Mouse (Mus musculus): Measurements from ENCODE around the gene Cdk14. TPM values are rescaled to one million over a fixed set of nuclear protein-coding genes. Genes with fewer than 3 reads are reported as not detected.

The Cdk14 gene
- total RNA-seq, 1 experiment: 3.5 TPM

DNA sequence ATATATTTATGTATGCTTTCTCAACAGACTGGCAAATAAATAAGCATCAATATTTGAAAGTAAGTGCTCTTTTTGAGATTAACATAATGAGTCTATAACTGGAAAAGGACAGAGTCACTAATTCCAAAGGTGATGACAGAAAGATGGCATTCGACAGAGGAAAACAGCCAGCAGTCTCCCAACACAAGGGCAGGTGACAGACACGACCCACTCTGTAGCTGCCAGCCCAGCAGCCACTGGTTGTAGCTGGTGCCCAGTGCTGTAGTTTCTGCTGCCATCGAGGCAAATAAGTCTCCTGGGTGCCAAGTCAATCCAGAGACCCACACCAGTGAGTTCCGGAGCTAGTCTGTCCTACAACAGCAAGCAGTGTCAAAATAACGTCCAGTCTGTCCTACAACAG lies 280.3 kb downstream of the Cdk14 start:
- Histone ChIP-seq H3K4me3 (ENCODE audit: insufficient read depth in 1 of 2, low read depth in 1 of 2, low read length in 2 of 2, poor library complexity in 1 of 2, severe bottlenecking in 1 of 2) (no peak overlapping the region), H3K36me3 (ENCODE audit: control insufficient read depth, insufficient read depth, low read length, poor library complexity, severe bottlenecking) (no peaks in the 10 kb centered on the region), H3K9me3 (ENCODE audit: control insufficient read depth, insufficient read depth, low read depth, low read length) (no peaks in the 10 kb centered on the region), H3K27ac (ENCODE audit: insufficient read depth, low read depth, low read length, poor library complexity, severe bottlenecking) (no peak overlapping the region), H3K9ac (ENCODE audit: insufficient read depth, low read depth, low read length, poor library complexity, severe bottlenecking) (no peak overlapping the region), H3K4me1 (ENCODE audit: control insufficient read depth in 2 of 2, insufficient read depth in 2 of 2, low read length in 2 of 2, poor library complexity in 1 of 2) (no peaks in the 10 kb centered on the region)
- TF ChIP-seq MAFK (IDR thresholded peaks at IDR 0.05; ENCODE audit: insufficient read depth, low read depth, low read length) (no peak), ZNF384 (IDR thresholded peaks at IDR 0.05; ENCODE audit: low read depth, low read length) (no peak)
- in situ Hi-C loops (cut with MboI; ENCODE audit: low sequenced_read_pairs in 2 of 2, unreplicated experiment in 2 of 2): no loop called here
- DNase-seq (ENCODE audit: low read depth, low spot score): no peak

DNA sequence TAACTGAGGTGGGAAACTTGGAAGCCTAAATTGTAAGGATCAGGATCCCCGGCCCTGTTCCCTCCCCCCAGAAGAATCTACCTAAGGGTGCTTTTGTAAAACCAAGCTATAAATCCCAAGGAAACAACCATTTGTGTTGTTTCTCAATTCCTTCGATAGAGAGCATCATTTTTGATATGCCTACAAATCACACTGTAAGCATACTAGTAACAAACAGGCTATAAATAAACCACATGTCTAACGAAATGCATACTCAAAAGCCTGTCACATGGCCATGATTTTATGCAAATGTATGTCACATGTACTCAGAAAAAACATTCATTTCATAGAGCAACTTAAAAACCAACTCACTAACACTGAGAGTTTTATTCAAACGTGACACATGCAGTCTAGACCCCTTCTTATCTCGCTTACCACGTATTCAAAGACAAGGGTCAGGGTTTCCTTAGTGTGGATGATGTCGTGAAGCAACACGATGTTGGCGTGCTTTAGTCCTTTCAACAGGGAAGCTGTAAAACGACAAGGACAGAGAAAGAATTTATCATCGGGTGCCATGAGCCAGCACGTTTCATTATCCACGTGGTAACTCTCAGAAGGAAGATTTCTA lies 285.1 kb downstream of the Cdk14 start:
- no peak for DNase-seq (ENCODE audit: low read depth, low spot score)
- Histone ChIP-seq H3K9me3 (ENCODE audit: control insufficient read depth, insufficient read depth, low read depth, low read length) (no peaks in the 10 kb centered on the region), H3K27ac (ENCODE audit: insufficient read depth, low read depth, low read length, poor library complexity, severe bottlenecking) (no peak overlapping the region), H3K36me3 (ENCODE audit: control insufficient read depth, insufficient read depth, low read length, poor library complexity, severe bottlenecking) (no peaks in the 10 kb centered on the region), H3K4me3 (ENCODE audit: insufficient read depth in 1 of 2, low read depth in 1 of 2, low read length in 2 of 2, poor library complexity in 1 of 2, severe bottlenecking in 1 of 2) (no peak overlapping the region), H3K4me1 (ENCODE audit: control insufficient read depth in 2 of 2, insufficient read depth in 2 of 2, low read length in 2 of 2, poor library complexity in 1 of 2) (no peaks in the 10 kb centered on the region), H3K9ac (ENCODE audit: insufficient read depth, low read depth, low read length, poor library complexity, severe bottlenecking) (no peak overlapping the region)
- TF ChIP-seq HCFC1 (IDR thresholded peaks at IDR 0.05; ENCODE audit: borderline replicate concordance, insufficient read depth, low read length) (no peak), ZC3H11A (IDR thresholded peaks at IDR 0.05; ENCODE audit: borderline replicate concordance, low read depth, low read length) (no peak)
- in situ Hi-C loops (cut with MboI; ENCODE audit: low sequenced_read_pairs in 2 of 2, unreplicated experiment in 2 of 2): no loop called here

DNA sequence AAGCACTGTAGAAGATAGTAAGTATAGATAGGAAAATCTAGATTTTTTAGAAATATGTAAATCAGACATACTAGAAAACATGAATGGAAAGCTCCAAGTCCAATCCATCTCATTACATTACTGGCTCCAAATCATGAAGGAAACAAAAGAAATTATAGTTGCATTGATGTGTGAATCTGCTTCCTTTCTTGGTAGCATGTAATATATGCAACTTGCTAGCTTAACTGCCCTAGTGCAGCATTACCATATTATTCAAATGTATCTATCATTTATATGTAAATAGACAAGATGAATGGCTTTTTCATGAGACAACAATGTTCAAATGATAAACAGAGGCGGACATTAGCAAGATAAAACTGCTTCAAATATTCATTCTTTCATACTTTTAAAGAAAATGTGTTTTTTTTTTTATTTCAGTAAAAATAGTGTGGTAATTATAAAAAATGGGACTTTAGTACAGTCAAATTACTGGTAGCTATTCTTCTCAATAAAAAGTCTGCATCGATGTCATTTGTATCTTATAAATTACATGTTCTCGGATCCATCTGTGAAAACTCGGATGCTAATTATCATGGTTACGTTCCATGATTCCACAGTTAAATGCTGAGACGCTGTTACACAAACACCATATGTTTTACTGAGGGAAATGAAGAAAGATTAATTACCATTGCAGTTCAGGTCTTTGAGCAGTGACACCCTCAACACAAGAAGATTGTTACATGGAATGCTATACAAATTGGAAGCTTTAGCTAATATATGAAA lies 285.8 kb downstream of the Cdk14 start:
- no peaks in the 10 kb centered on the region for H3K4me1 ChIP-seq (ENCODE audit: control insufficient read depth in 2 of 2, insufficient read depth in 2 of 2, low read length in 2 of 2, poor library complexity in 1 of 2)
- H3K36me3 ChIP-seq (ENCODE audit: control insufficient read depth, insufficient read depth, low read length, poor library complexity, severe bottlenecking): no peaks in the 10 kb centered on the region
- no peak overlapping the region for H3K9ac ChIP-seq (ENCODE audit: insufficient read depth, low read depth, low read length, poor library complexity, severe bottlenecking)

DNA sequence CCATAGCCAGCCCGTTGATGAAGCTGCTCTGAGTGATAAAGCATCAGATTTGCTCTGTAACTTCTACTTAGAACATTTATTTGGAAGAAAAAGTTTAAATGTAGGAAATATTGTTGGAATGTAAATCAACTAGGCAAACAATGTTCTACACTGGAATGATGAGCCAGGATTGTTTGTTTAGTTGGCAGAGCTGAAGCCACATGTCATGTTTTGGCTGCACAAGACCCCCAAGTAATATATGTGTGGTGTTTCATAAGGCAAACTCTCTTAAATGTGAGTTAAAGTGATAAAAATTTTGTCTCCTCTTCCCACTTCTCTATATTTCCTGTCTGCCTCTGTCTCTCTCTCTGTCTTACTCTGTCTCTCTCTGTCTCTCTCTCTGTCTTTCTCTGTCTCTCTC lies 291.3 kb downstream of the Cdk14 start:
- in situ Hi-C loops (cut with MboI; ENCODE audit: low sequenced_read_pairs in 2 of 2, unreplicated experiment in 2 of 2): no loop called here
- H3K9me3 ChIP-seq (ENCODE audit: control insufficient read depth, insufficient read depth, low read depth, low read length): no peaks in the 10 kb centered on the region
- H3K4me1 ChIP-seq (ENCODE audit: control insufficient read depth in 2 of 2, insufficient read depth in 2 of 2, low read length in 2 of 2, poor library complexity in 1 of 2): no peaks in the 10 kb centered on the region
- no peak overlapping the region for H3K9ac ChIP-seq (ENCODE audit: insufficient read depth, low read depth, low read length, poor library complexity, severe bottlenecking)
- H3K4me3 ChIP-seq (ENCODE audit: insufficient read depth in 1 of 2, low read depth in 1 of 2, low read length in 2 of 2, poor library complexity in 1 of 2, severe bottlenecking in 1 of 2): no peak overlapping the region
- H3K27ac ChIP-seq (ENCODE audit: insufficient read depth, low read depth, low read length, poor library complexity, severe bottlenecking): no peak overlapping the region
- TF ChIP-seq CHD2 (IDR thresholded peaks at IDR 0.05; ENCODE audit: low read depth, low read length) (no peak), ZNF384 (IDR thresholded peaks at IDR 0.05; ENCODE audit: low read depth, low read length) (no peak), ZC3H11A (IDR thresholded peaks at IDR 0.05; ENCODE audit: borderline replicate concordance, low read depth, low read length) (no peak), HCFC1 (IDR thresholded peaks at IDR 0.05; ENCODE audit: borderline replicate concordance, insufficient read depth, low read length) (no peak), MAFK (IDR thresholded peaks at IDR 0.05; ENCODE audit: insufficient read depth, low read depth, low read length) (no peak)
- no peaks in the 10 kb centered on the region for H3K36me3 ChIP-seq (ENCODE audit: control insufficient read depth, insufficient read depth, low read length, poor library complexity, severe bottlenecking)
- no peak for DNase-seq (ENCODE audit: low read depth, low spot score)

More for the DNA sequence above, 285.8 kb downstream of the Cdk14 start:
- no peak for TF ChIP-seq MAFK (IDR thresholded peaks at IDR 0.05; ENCODE audit: insufficient read depth, low read depth, low read length)
- TF ChIP-seq ZC3H11A (IDR thresholded peaks at IDR 0.05; ENCODE audit: borderline replicate concordance, low read depth, low read length): no peak
- no peak for TF ChIP-seq CHD2 (IDR thresholded peaks at IDR 0.05; ENCODE audit: low read depth, low read length)
- no peak for TF ChIP-seq HCFC1 (IDR thresholded peaks at IDR 0.05; ENCODE audit: borderline replicate concordance, insufficient read depth, low read length)
- TF ChIP-seq ZNF384 (IDR thresholded peaks at IDR 0.05; ENCODE audit: low read depth, low read length): no peak
- H3K9me3 ChIP-seq (ENCODE audit: control insufficient read depth, insufficient read depth, low read depth, low read length): no peaks in the 10 kb centered on the region
- H3K4me3 ChIP-seq (ENCODE audit: insufficient read depth in 1 of 2, low read depth in 1 of 2, low read length in 2 of 2, poor library complexity in 1 of 2, severe bottlenecking in 1 of 2): no peak overlapping the region
- no peak overlapping the region for H3K27ac ChIP-seq (ENCODE audit: insufficient read depth, low read depth, low read length, poor library complexity, severe bottlenecking)
- in situ Hi-C loops (cut with MboI; ENCODE audit: low sequenced_read_pairs in 2 of 2, unreplicated experiment in 2 of 2): no loop called here
- no peak for DNase-seq (ENCODE audit: low read depth, low spot score)

DNA sequence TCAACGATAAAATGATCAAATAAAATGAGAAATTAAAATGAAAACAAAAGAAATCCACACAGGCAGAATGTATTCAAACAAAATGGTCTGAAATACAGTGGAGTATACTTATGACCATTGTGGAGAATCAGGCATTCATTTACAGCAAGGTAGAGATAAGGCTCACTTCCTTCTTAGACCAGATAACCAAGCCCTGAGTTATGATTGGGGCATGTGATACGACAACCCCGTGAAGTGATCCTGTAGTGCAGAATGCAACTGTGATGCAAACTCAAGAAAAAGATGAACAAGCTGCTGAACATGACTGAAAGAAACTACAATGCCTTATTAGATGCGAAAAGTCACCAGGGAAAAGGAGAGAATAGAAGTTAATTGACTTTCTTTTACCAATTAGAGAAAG lies 295.5 kb downstream of the Cdk14 start:
- Histone ChIP-seq H3K36me3 (ENCODE audit: control insufficient read depth, insufficient read depth, low read length, poor library complexity, severe bottlenecking) (no peaks in the 10 kb centered on the region), H3K27ac (ENCODE audit: insufficient read depth, low read depth, low read length, poor library complexity, severe bottlenecking) (no peak overlapping the region), H3K4me1 (ENCODE audit: control insufficient read depth in 2 of 2, insufficient read depth in 2 of 2, low read length in 2 of 2, poor library complexity in 1 of 2) (no peaks in the 10 kb centered on the region), H3K9me3 (ENCODE audit: control insufficient read depth, insufficient read depth, low read depth, low read length) (no peaks in the 10 kb centered on the region), H3K9ac (ENCODE audit: insufficient read depth, low read depth, low read length, poor library complexity, severe bottlenecking) (no peak overlapping the region), H3K4me3 (ENCODE audit: insufficient read depth in 1 of 2, low read depth in 1 of 2, low read length in 2 of 2, poor library complexity in 1 of 2, severe bottlenecking in 1 of 2) (no peak overlapping the region)
- in situ Hi-C loops (cut with MboI; ENCODE audit: low sequenced_read_pairs in 2 of 2, unreplicated experiment in 2 of 2): no loop called here
- no peak for DNase-seq (ENCODE audit: low read depth, low spot score)
- no peak for TF ChIP-seq HCFC1 (IDR thresholded peaks at IDR 0.05; ENCODE audit: borderline replicate concordance, insufficient read depth, low read length)

Data from ES-E14 (cell line).